Mouse (Mus musculus) stomach, postnatal 0 days (tissue): ENCODE data around the gene Dctpp1. TPM values are rescaled to one million over a fixed set of nuclear protein-coding genes. Genes with fewer than 3 reads are reported as not detected.
A peak's percentile ranks its signal among the peaks of the same experiment; 100 is the strongest.
"Not testable (repeated sequence)": the region's sequence is repeated elsewhere in the genome, so short reads cannot be mapped to it uniquely, and the experiment has no call there.

Experiments
- ATAC-seq: fragments of 200-750 bp; cut with Nextera tagmentation; 2 replicates; pipeline ENCODE4 v1.8.0; 2017; ENCODE audit not compliant: low FRiP score, low TSS enrichment
- DNase-seq: peaks from one replicate; pipeline ENCODE4 v3.0.0-alpha.2; 2016; ENCODE audit warnings: low spot score
- H3K27ac ChIP-seq: fragments of 300-500 bp; sonication (generic); replicated peaks from 2 replicates; pipeline ENCODE4 v1.5.1; 2014; ENCODE audit warnings: mild to moderate bottlenecking, control low read depth
- H3K27me3 ChIP-seq: fragments of 300-500 bp; sonication (generic); 2 replicates; pipeline ENCODE4 v1.6.1; 2014; ENCODE audit warnings: low read length; ENCODE audit not compliant: control insufficient read depth, insufficient read depth
- H3K36me3 ChIP-seq: fragments of 300-500 bp; sonication (generic); 2 replicates; pipeline ENCODE4 v1.6.1; 2014; ENCODE audit warnings: low read length, mixed read lengths; ENCODE audit not compliant: control insufficient read depth, insufficient read depth
- H3K4me1 ChIP-seq: fragments of 300-500 bp; sonication (generic); replicated peaks from 2 replicates; pipeline ENCODE4 v1.6.1; 2014; ENCODE audit warnings: antibody characterized with exemption; ENCODE audit not compliant: control insufficient read depth, insufficient read depth
- H3K4me2 ChIP-seq: fragments of 300-500 bp; sonication (generic); replicated peaks from 2 replicates; pipeline ENCODE4 v1.6.1; 2014; ENCODE audit warnings: low read depth, mild to moderate bottlenecking, control low read depth, moderate library complexity
- H3K4me3 ChIP-seq: fragments of 300-500 bp; sonication (generic); 2 replicates; pipeline ENCODE4 v1.5.1; 2014; ENCODE audit warnings: low read depth, low read length, control low read depth
- H3K9ac ChIP-seq: fragments of 300-500 bp; sonication (generic); 2 replicates; pipeline ENCODE4 v1.6.1; 2014; ENCODE audit warnings: mild to moderate bottlenecking, low read length, control low read depth, mixed read lengths
- H3K9me3 ChIP-seq: fragments of 300-500 bp; sonication (generic); 2 replicates; pipeline ENCODE4 v1.6.1; 2016; ENCODE audit warnings: low read length; ENCODE audit not compliant: control insufficient read depth
- CTCF ChIP-seq: IDR thresholded peaks from 2 replicates; pipeline ENCODE4 v1.5.1; 2016; ENCODE audit warnings: antibody characterized with exemption, low read depth, mild to moderate bottlenecking, moderate library complexity
- EP300 ChIP-seq: optimal IDR thresholded peaks from 2 replicates; pipeline ENCODE3; 2016; ENCODE audit warnings: antibody characterized with exemption
- WGBS: fragments of 180-500 bp; shearing (Covaris S2); extraction: QIAGEN DNeasy Blood & Tissue Kit; methylation state at CpG from one replicate; pipeline ENCODE4 v1.1.7; 2014; 5-methylcytosine and 5-hydroxymethylcytosine counted together
- polyA plus RNA-seq: library from polyadenylated mRNA; unstranded; fragments of >200 nt; fragmentation: Nextera tagmentation; extraction: Ambion mirVana; gene quantifications from 2 replicates; pipeline ENCODE4 v1.2.1, GENCODE M21; 2015

Gene Dctpp1
- polyA plus RNA-seq, 1 experiment from 2014 or later = 84.5 TPM

GRCm38 (mm10) chr7:127253821-127254769 is 6.4 kb downstream of the Dctpp1 start:
- H3K36me3 ChIP-seq = peaks cover 7% of the 10 kb centered on the region; the same call in 1 of the 2 replicates
- peak overlapping the region; percentile 86 for H3K27ac ChIP-seq
- no peak for TF ChIP-seq EP300
- no peak for TF ChIP-seq CTCF
- no peaks in the 10 kb centered on the region for H3K27me3 ChIP-seq
- H3K4me2 ChIP-seq = peak overlapping the region; percentile 87
- ATAC-seq (peak; percentile 95), DNase-seq (peak; percentile 95)
- under 1% methylated on average over 131 of the region's 136 CpGs for WGBS
- H3K9ac ChIP-seq = peak overlapping the region; percentile 65
- H3K4me3 ChIP-seq = peak overlapping the region; percentile 55
- H3K4me1 ChIP-seq = peaks cover 3% of the 10 kb centered on the region
- no peaks in the 10 kb centered on the region for H3K9me3 ChIP-seq

- TF ChIP-seq CTCF = no peak
- no peak for TF ChIP-seq EP300
- ATAC-seq = no peak
- peak overlapping the region; percentile 86 for H3K27ac ChIP-seq
These were observed 7.2 kb downstream of the Dctpp1 start for GRCm38 (mm10) chr7:127253341-127253740.

GRCm38 (mm10) chr7:127252414-127252813 is 8.1 kb downstream of the Dctpp1 start:
- no peaks in the 10 kb centered on the region for H3K27me3 ChIP-seq
- 81% methylated on average over 2 of the region's 2 CpGs for WGBS
- no peak overlapping the region for H3K9ac ChIP-seq
- no peak overlapping the region for H3K27ac ChIP-seq
- TF ChIP-seq EP300 (no peak), CTCF (peak; percentile 72)
- no peaks in the 10 kb centered on the region for H3K9me3 ChIP-seq
- H3K4me3 ChIP-seq = no peak overlapping the region
- peaks cover 7% of the 10 kb centered on the region; the same call in 1 of the 2 replicates for H3K36me3 ChIP-seq
- no peak overlapping the region for H3K4me2 ChIP-seq
- peaks cover 3% of the 10 kb centered on the region for H3K4me1 ChIP-seq
- ATAC-seq (no peak), DNase-seq (no peak)

More at GRCm38 (mm10) chr7:127253341-127253740, 7.2 kb downstream of the Dctpp1 start:
- 74% methylated on average over 6 of the region's 6 CpGs for WGBS
- peaks cover 3% of the 10 kb centered on the region for H3K4me1 ChIP-seq
- H3K36me3 ChIP-seq = peaks cover 7% of the 10 kb centered on the region; the same call in 1 of the 2 replicates
- H3K9me3 ChIP-seq = no peaks in the 10 kb centered on the region
- peak overlapping the region; percentile 60 for H3K9ac ChIP-seq
- DNase-seq = no peak
- peak overlapping the region; percentile 55 for H3K4me3 ChIP-seq
- peak overlapping the region; percentile 87 for H3K4me2 ChIP-seq
- no peaks in the 10 kb centered on the region for H3K27me3 ChIP-seq

- not testable (repeated sequence) for DNase-seq, H3K36me3 ChIP-seq, H3K4me2 ChIP-seq, H3K9me3 ChIP-seq, H3K4me3 ChIP-seq, H3K27me3 ChIP-seq, H3K27ac ChIP-seq, H3K4me1 ChIP-seq, H3K9ac ChIP-seq, ATAC-seq
- WGBS = 91% methylated on average over 8 of the region's 8 CpGs
These were observed 10.0 kb downstream of the Dctpp1 start for GRCm38 (mm10) chr7:127250511-127250910.

GRCm38 (mm10) chr7:127244658-127245510 is 15.6 kb downstream of the Dctpp1 start:
- Histone ChIP-seq H3K9ac (peak overlapping the region; percentile 96), H3K27ac (peak overlapping the region; percentile 96), H3K4me3 (peak overlapping the region; percentile 80), H3K36me3 (peaks cover 7% of the 10 kb centered on the region; the same call in 1 of the 2 replicates), H3K9me3 (no peaks in the 10 kb centered on the region), H3K27me3 (no peaks in the 10 kb centered on the region), H3K4me1 (no peaks in the 10 kb centered on the region), H3K4me2 (peak overlapping the region; percentile 77)
- DNase-seq (no peak), ATAC-seq (peak; percentile 78)
- TF ChIP-seq EP300 = no peak
- TF ChIP-seq CTCF = no peak
- 8% methylated on average over 33 of the region's 33 CpGs for WGBS
